Mouse (Mus musculus) CH12.LX (cell line): ENCODE data around the gene Elp4. TPM values are rescaled to one million over a fixed set of nuclear protein-coding genes. Genes with fewer than 3 reads are reported as not detected.

Experiments used
- DNase-seq: peaks from one replicate; pipeline ENCODE4 v3.0.0-alpha.2; 2013; ENCODE audit errors: extremely low read depth
- H3K27ac ChIP-seq: 2 replicates; pipeline ENCODE4 v1.5.1; 2012; ENCODE audit warnings: low read depth, mild to moderate bottlenecking, control low read depth, moderate library complexity; ENCODE audit not compliant: insufficient read depth
- H3K27me3 ChIP-seq: replicated peaks from 2 replicates; pipeline ENCODE3; 2012; ENCODE audit warnings: inconsistent platforms
- H3K36me3 ChIP-seq, 2 experiments: replicated peaks in 1 of 2; 2 replicates each; pipeline versions ENCODE3 to v1.6.1; 2012; ENCODE audit warnings: inconsistent platforms in 1 of 2, low read length in 1 of 2, mild to moderate bottlenecking in 1 of 2, mixed read lengths in 1 of 2, moderate library complexity in 1 of 2; ENCODE audit not compliant: control insufficient read depth in 1 of 2, insufficient read depth in 1 of 2
- H3K4me1 ChIP-seq, 2 experiments: 2 replicates each; pipeline ENCODE4 v1.6.1; 2012; ENCODE audit warnings: inconsistent platforms in 1 of 2, moderate library complexity in 1 of 2; ENCODE audit not compliant: insufficient read depth in 2 of 2, control insufficient read depth in 1 of 2
- H3K4me2 ChIP-seq: 2 replicates; pipeline ENCODE4 v1.6.1; 2012; ENCODE audit warnings: low read depth, mild to moderate bottlenecking, control low read depth; ENCODE audit not compliant: poor library complexity, insufficient read depth, severe bottlenecking
- H3K4me3 ChIP-seq, 3 experiments: fragments of 150-350 bp in 1 of 3; sonication (generic) in 1 of 3; replicated peaks in 1 of 3; 2 replicates each; pipeline versions ENCODE3 to v1.5.1; 2011 to 2012; ENCODE audit warnings: low read depth in 2 of 3, low read length in 2 of 3, mild to moderate bottlenecking in 2 of 3, moderate library complexity in 2 of 3, control low read depth in 1 of 3, improper control_type of control experiment in 1 of 3, inconsistent platforms in 1 of 3, mixed read lengths in 1 of 3; ENCODE audit not compliant: poor library complexity in 1 of 3
- H3K79me2 ChIP-seq: replicated peaks from 2 replicates; pipeline ENCODE4 v1.6.1; 2012; ENCODE audit warnings: mild to moderate bottlenecking, moderate library complexity; ENCODE audit not compliant: control insufficient read depth, poor library complexity, insufficient read depth, severe bottlenecking; ENCODE audit errors: extremely low read depth
- H3K9ac ChIP-seq: 2 replicates; pipeline ENCODE4 v1.6.1; 2012; ENCODE audit warnings: low read depth, mild to moderate bottlenecking, control low read depth, moderate library complexity; ENCODE audit not compliant: insufficient read depth
- H3K9me3 ChIP-seq: replicated peaks from 2 replicates; pipeline ENCODE3; 2012; ENCODE audit warnings: low read length, inconsistent platforms, mixed read lengths
- CHD1 ChIP-seq: IDR thresholded peaks from 2 replicates; pipeline ENCODE4 v1.6.1; 2012; ENCODE audit warnings: low read depth, low read length, improper control_type of control experiment, inconsistent platforms
- ETS1 ChIP-seq: conservative IDR thresholded peaks from 2 replicates; pipeline ENCODE4 v1.6.1; 2012; ENCODE audit warnings: low read depth, mild to moderate bottlenecking, inconsistent platforms, low read length, improper control_type of control experiment, moderate library complexity
- HCFC1 ChIP-seq: IDR thresholded peaks from 2 replicates; pipeline ENCODE4 v1.6.1; 2012; ENCODE audit warnings: low read depth, mild to moderate bottlenecking, inconsistent platforms, low read length, improper control_type of control experiment
- IRF4 ChIP-seq: IDR thresholded peaks from 2 replicates; pipeline ENCODE4 v1.6.1; 2014; ENCODE audit warnings: low read depth, mild to moderate bottlenecking, inconsistent platforms, low read length, improper control_type of control experiment
- JUND ChIP-seq: conservative IDR thresholded peaks from 2 replicates; pipeline ENCODE4 v1.6.1; 2011; ENCODE audit warnings: low read depth, low read length, improper control_type of control experiment
- MAFK ChIP-seq: IDR thresholded peaks from 2 replicates; pipeline ENCODE4 v1.6.1; 2011; ENCODE audit warnings: low read length, improper control_type of control experiment; ENCODE audit not compliant: insufficient replicate concordance
- MAX ChIP-seq: IDR thresholded peaks from 2 replicates; pipeline ENCODE4 v1.6.1; 2011; ENCODE audit warnings: low read length, improper control_type of control experiment
- MEF2A ChIP-seq: IDR thresholded peaks from 2 replicates; pipeline ENCODE4 v1.6.1; 2014; ENCODE audit warnings: low read depth, mild to moderate bottlenecking, inconsistent platforms, low read length, improper control_type of control experiment, borderline replicate concordance
- MXI1 ChIP-seq: IDR thresholded peaks from 2 replicates; pipeline ENCODE4 v1.6.1; 2011; ENCODE audit warnings: mild to moderate bottlenecking, low read depth, low read length, improper control_type of control experiment
- NRF1 ChIP-seq: IDR thresholded peaks from 2 replicates; pipeline ENCODE4 v1.6.1; 2014; ENCODE audit warnings: low read depth, mild to moderate bottlenecking, inconsistent platforms, low read length, improper control_type of control experiment, moderate library complexity
- RAD21 ChIP-seq: IDR thresholded peaks from 2 replicates; pipeline ENCODE4 v1.6.1; 2011; ENCODE audit warnings: low read depth, mild to moderate bottlenecking, low read length, improper control_type of control experiment, moderate library complexity
- SIN3A ChIP-seq: IDR thresholded peaks from 2 replicates; pipeline ENCODE4 v1.6.1; 2012; ENCODE audit warnings: low read length, improper control_type of control experiment, inconsistent platforms
- TBP ChIP-seq: conservative IDR thresholded peaks from 2 replicates; pipeline ENCODE4 v1.6.1; 2011; ENCODE audit warnings: low read depth, low read length, improper control_type of control experiment
- USF1 ChIP-seq: IDR thresholded peaks from 2 replicates; pipeline ENCODE4 v1.6.1; 2014; ENCODE audit warnings: low read depth, mild to moderate bottlenecking, inconsistent platforms, low read length, improper control_type of control experiment
- ZMIZ1 ChIP-seq: IDR thresholded peaks from 2 replicates; pipeline ENCODE4 v1.6.1; 2012; ENCODE audit warnings: low read depth, mild to moderate bottlenecking, inconsistent platforms, low read length, improper control_type of control experiment
- ZNF384 ChIP-seq: IDR thresholded peaks from 2 replicates; pipeline ENCODE4 v1.6.1; 2012; ENCODE audit warnings: low read depth, low read length, improper control_type of control experiment, inconsistent platforms
- dilution Hi-C: fragments of 300-500 bp; cut with MboI; formaldehyde crosslinking; loops from 2 replicates; pipeline ENCODE4 v1.14.3; 2020; ENCODE audit warnings: low sequenced_read_pairs; ENCODE audit not compliant: extremely low pct_unique_long_range_greater_than_20kb, extremely low pct_ligation_motif_present
- in situ Hi-C: fragments of 300-500 bp; cut with MboI; formaldehyde crosslinking; loops from 3 replicates; pipeline ENCODE4 v1.14.3; 2019; ENCODE audit warnings: low sequenced_read_pairs, low pct_ligation_motif_present, low pct_unique_long_range_greater_than_20kb, mixed read lengths
- polyA plus RNA-seq: library from polyadenylated mRNA; unstranded; fragments of >175 nt; gene quantifications from 2 replicates; pipeline ENCODE4 v1.2.1, GENCODE M21; 2012; ENCODE audit warnings: low read depth; ENCODE audit not compliant: insufficient read length
- total RNA-seq, 2 experiments: library from RNA; depleted of rRNA; stranded (reverse); fragments of 300-350 nt in 1 of 2; fragments of >200 nt in 1 of 2; gene quantifications; 2 replicates each; pipeline ENCODE4 v1.2.3; 2012 to 2014

Gene Elp4
- total and polyA plus RNA-seq, 3 experiments, result 11.6 to 31.2 (median 21.3) TPM

DNA sequence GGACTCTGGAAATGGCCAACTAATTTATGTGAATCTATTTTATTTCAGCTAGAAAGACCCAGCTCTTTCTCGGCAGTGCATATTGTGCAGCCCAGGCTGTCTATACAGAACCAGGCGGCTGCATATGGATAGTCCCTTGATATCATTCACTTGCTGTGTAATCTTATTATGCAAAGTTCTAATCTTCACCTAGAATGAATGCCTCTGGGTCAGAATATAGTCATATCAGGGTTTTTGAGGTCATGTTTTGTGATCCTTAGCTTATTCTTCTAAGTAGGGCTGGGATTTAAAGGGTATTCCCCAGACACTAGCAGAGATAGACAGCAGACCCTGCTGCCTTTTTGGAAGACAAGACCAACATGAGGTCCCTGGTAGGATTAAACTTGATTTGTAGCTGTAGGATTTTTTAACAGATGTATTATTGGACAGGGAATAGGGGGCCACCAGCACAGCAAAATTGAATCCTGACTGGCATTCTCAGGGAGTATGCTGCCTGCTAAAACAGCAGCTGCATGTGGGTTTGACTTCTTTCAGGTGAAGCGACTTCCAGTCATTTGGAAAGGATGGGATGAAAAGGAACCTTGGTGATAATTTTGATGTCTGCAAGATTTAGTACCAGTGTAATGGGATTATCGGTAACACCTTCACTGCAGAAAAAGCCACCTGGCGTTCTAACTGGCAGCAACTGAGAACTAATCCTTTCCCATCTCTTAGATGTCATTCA is 13.4 kb upstream of the Elp4 start:
- Histone ChIP-seq H3K79me2 (peaks cover 2% of the 10 kb centered on the region), H3K9ac (no peak overlapping the region), H3K36me3 (peaks cover 0 to 11% of the 10 kb centered on the region in 2 experiments), H3K4me2 (no peak overlapping the region), H3K4me1 (peaks cover 0 to 15% of the 10 kb centered on the region in 2 experiments; a peak in 2 of 4 replicates), H3K4me3 (no peak overlapping the region), H3K27me3 (no peaks in the 10 kb centered on the region), H3K9me3 (peaks cover 3% of the 10 kb centered on the region), H3K27ac (no peak overlapping the region)
- TF ChIP-seq JUND (no peak), ETS1 (no peak), ZMIZ1 (no peak)
- dilution Hi-C loops (no loop called here), in situ Hi-C loops (no loop called here)
- no peak for DNase-seq

DNA sequence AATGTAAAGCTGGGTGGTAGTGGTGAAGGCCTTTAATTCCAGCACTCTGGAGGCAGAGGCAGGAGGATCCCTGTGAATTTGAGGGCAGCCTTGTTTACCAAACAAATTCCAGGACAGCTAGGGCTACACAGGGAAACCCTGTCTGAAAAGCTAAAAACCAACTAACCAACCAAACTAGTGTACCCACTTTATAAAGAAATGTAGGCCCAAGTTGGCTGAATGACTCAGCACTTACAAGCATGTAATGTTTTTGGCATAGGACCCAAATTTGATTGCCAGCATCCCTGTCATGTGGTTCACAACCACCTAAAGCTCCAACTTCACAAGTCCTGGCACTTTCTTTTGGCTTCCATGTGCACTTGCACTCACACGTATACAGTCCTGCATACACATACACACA is 12.3 kb upstream of the Elp4 start:
- in situ Hi-C loops, result no loop called here
- H3K9me3 ChIP-seq, result peaks cover 3% of the 10 kb centered on the region
- no peak overlapping the region for H3K27ac ChIP-seq
- no peak overlapping the region for H3K4me2 ChIP-seq
- H3K27me3 ChIP-seq, result no peaks in the 10 kb centered on the region
- peaks cover 0 to 15% of the 10 kb centered on the region in 2 experiments; a peak in 2 of 4 replicates for H3K4me1 ChIP-seq
- H3K4me3 ChIP-seq, result no peak overlapping the region
- H3K79me2 ChIP-seq, result peaks cover 5% of the 10 kb centered on the region
- no peak overlapping the region for H3K9ac ChIP-seq
- DNase-seq, result no peak
- dilution Hi-C loops, result no loop called here
- H3K36me3 ChIP-seq, result peaks cover 0 to 13% of the 10 kb centered on the region in 2 experiments
- no peak for TF ChIP-seq MAFK
- no peak for TF ChIP-seq NRF1
- TF ChIP-seq HCFC1, result no peak
- no peak for TF ChIP-seq MAX
- no peak for TF ChIP-seq MXI1
- TF ChIP-seq MEF2A, result no peak
- no peak for TF ChIP-seq TBP
- no peak for TF ChIP-seq SIN3A
- no peak for TF ChIP-seq ZNF384
- no peak for TF ChIP-seq RAD21
- no peak for TF ChIP-seq IRF4
- TF ChIP-seq USF1, result no peak
- TF ChIP-seq ZMIZ1, result no peak
- TF ChIP-seq CHD1, result no peak
- TF ChIP-seq, all 38 proteins: peak for 0
